Mouse (Mus musculus): ENCODE measurements around the gene Gm42742. TPM values are rescaled to one million over a fixed set of nuclear protein-coding genes. Genes with fewer than 3 reads are reported as not detected.

Gene Gm42742
- polyA plus RNA-seq, 1 experiment from 2014 or later: 81.5 TPM

DNA sequence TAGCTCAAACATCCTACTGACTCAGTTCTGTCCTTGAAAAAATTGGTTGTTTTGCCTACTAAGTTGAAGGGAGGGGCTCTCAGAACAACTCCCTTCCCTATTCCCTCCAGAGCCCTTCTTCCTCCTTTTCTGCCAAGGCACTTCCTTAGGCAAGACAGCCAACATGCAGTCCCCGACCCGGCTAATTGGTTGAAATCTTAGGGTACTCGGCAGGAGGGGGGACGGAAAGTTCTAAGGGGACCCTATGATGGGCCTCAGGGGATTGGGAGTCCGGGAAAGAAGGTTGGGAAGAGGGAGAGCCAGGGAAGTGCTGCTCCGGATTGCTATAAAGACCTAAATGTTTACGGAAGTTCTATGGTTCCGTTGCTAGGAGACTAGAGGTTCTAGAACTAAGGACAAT, 45.4 kb downstream of the Gm42742 start:
- H3K9ac ChIP-seq (ENCODE audit: low read depth, low read length): peak overlapping the region; percentile 99
- ATAC-seq: no peak; the same call in 1 of the 2 replicates
- peaks cover 27% of the 10 kb centered on the region; the same call in 1 of the 2 replicates for H3K36me3 ChIP-seq (ENCODE audit: control insufficient read depth, insufficient read depth, low read length)
- no peaks in the 10 kb centered on the region for H3K9me3 ChIP-seq (ENCODE audit: control insufficient read depth, low read length)
- peak overlapping the region; percentile 48 for H3K4me2 ChIP-seq (ENCODE audit: low read length)
- H3K4me1 ChIP-seq (ENCODE audit: control insufficient read depth, insufficient read depth, low read depth, low read length): peaks cover 9% of the 10 kb centered on the region
- no peaks in the 10 kb centered on the region for H3K27me3 ChIP-seq (replicated peaks; ENCODE audit: control insufficient read depth, insufficient read depth, low read length)
- H3K27ac ChIP-seq (ENCODE audit: low read depth, low read length): peak overlapping the region; percentile 97; the same call in 1 of the 2 replicates
- peak overlapping the region; percentile 99 for H3K4me3 ChIP-seq (ENCODE audit: low read length)
- 19% methylated on average over 8 of the region's 8 CpGs for WGBS

DNA sequence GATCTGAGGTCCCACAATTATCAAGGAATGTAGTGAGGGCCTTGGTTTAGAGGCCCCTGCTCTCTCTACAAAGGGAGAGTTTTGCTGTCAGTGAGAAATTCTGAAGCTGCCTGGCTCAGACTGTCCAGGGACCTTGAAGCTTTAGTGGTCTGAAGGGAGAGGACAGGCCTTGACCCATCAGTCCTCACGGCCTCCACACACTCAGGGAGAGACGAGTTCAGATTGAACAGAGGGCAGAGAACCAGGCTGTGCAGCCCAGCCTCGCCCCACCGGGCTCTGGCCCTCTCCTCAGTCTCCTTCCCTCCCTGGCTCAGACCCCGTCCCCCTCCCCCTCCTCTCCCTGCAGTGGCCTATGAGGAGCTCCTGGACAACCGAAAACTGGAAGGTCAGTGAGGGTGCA, 53.5 kb downstream of the Gm42742 start:
- 59% methylated on average over 6 of the region's 6 CpGs for WGBS
- no peaks in the 10 kb centered on the region for H3K4me1 ChIP-seq (ENCODE audit: control insufficient read depth, insufficient read depth, low read depth, low read length)
- ATAC-seq: no peak
- H3K9ac ChIP-seq (ENCODE audit: low read depth, low read length): no peak overlapping the region
- no peak overlapping the region for H3K27ac ChIP-seq (ENCODE audit: low read depth, low read length)
- no peaks in the 10 kb centered on the region for H3K27me3 ChIP-seq (replicated peaks; ENCODE audit: control insufficient read depth, insufficient read depth, low read length)
- no peak overlapping the region for H3K4me2 ChIP-seq (ENCODE audit: low read length)
- H3K9me3 ChIP-seq (ENCODE audit: control insufficient read depth, low read length): no peaks in the 10 kb centered on the region
- H3K36me3 ChIP-seq (ENCODE audit: control insufficient read depth, insufficient read depth, low read length): peaks cover 37% of the 10 kb centered on the region
- H3K4me3 ChIP-seq (ENCODE audit: low read length): no peak overlapping the region

DNA sequence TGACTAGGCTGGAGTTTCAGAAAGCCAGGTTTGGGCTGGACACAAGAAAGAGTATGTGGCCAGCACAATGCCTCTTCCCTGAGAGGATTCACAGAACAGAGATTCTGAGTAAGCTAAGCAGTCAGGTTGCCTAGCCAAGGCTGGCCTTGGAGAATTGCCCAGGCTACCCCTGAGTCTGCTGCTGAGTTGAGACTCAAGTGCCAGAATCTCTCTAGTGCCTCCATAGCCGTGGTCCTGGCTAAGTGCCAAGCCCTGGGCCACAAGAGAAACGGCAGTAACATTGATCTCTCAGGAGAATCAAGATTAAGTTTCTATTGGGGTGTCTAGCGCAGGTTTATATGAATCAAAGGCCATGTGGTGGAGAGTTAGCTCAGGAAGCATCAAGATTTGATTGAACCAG, 55.3 kb downstream of the Gm42742 start:
- Histone ChIP-seq H3K9me3 (ENCODE audit: control insufficient read depth, low read length) (no peaks in the 10 kb centered on the region), H3K27me3 (replicated peaks; ENCODE audit: control insufficient read depth, insufficient read depth, low read length) (0 out of 2 replicates have a peak, but pooled peaks cover 3% of the 10 kb centered on the region), H3K4me1 (ENCODE audit: control insufficient read depth, insufficient read depth, low read depth, low read length) (no peaks in the 10 kb centered on the region), H3K4me3 (ENCODE audit: low read length) (no peak overlapping the region), H3K9ac (ENCODE audit: low read depth, low read length) (no peak overlapping the region), H3K4me2 (ENCODE audit: low read length) (no peak overlapping the region), H3K27ac (ENCODE audit: low read depth, low read length) (no peak overlapping the region), H3K36me3 (ENCODE audit: control insufficient read depth, insufficient read depth, low read length) (peaks cover 43% of the 10 kb centered on the region)
- ATAC-seq: no peak
- 72% methylated on average over 3 of the region's 3 CpGs for WGBS

Small RNA genes within 50 kb of the gene (microRNA-seq; reads per million reads assigned to microRNA genes)
- not detected for gene Gm44343

Other genes starting within 250 kb of the Gm42742 start
- gene Ypel3, start 244.1 kb downstream of the Gm42742 start, polyA plus RNA-seq (2015; fragmentation: Nextera tagmentation; extraction: Ambion mirVana): 187 and 200 TPM in 2 replicates
- gene Tbx6, start 239.6 kb downstream of the Gm42742 start, polyA plus RNA-seq (2015; fragmentation: Nextera tagmentation; extraction: Ambion mirVana): 0.29 and 0.55 TPM in 2 replicates
- 157 and 165 TPM in 2 replicates for gene Ppp4c, start 228.6 kb downstream of the Gm42742 start, polyA plus RNA-seq (2015; fragmentation: Nextera tagmentation; extraction: Ambion mirVana)
- 52.8 and 59.4 TPM in 2 replicates for gene Fam57b, start 223.4 kb downstream of the Gm42742 start, polyA plus RNA-seq (2015; fragmentation: Nextera tagmentation; extraction: Ambion mirVana)
- gene 4930451I11Rik, start 189.5 kb downstream of the Gm42742 start, polyA plus RNA-seq (2015; fragmentation: Nextera tagmentation; extraction: Ambion mirVana): 0.49 TPM in 1 of 2 replicates, not detected in the other
- 31.1 and 34.0 TPM in 2 replicates for gene Doc2a, start 173.7 kb downstream of the Gm42742 start, polyA plus RNA-seq (2015; fragmentation: Nextera tagmentation; extraction: Ambion mirVana)
- gene Hirip3, start 159.1 kb downstream of the Gm42742 start, polyA plus RNA-seq (2015; fragmentation: Nextera tagmentation; extraction: Ambion mirVana): 21.1 and 23.6 TPM in 2 replicates
- gene Ino80e, start 158.7 kb downstream of the Gm42742 start, polyA plus RNA-seq (2015; fragmentation: Nextera tagmentation; extraction: Ambion mirVana): 88.3 and 100 TPM in 2 replicates
- gene Taok2, start 136.4 kb downstream of the Gm42742 start, polyA plus RNA-seq (2015; fragmentation: Nextera tagmentation; extraction: Ambion mirVana): 52.8 and 60.3 TPM in 2 replicates
- 34.0 and 35.9 TPM in 2 replicates for gene Tmem219, start 98.2 kb downstream of the Gm42742 start, polyA plus RNA-seq (2015; fragmentation: Nextera tagmentation; extraction: Ambion mirVana)
- gene Kctd13, start 92.2 kb downstream of the Gm42742 start, polyA plus RNA-seq (2015; fragmentation: Nextera tagmentation; extraction: Ambion mirVana): 126 and 134 TPM in 2 replicates
- gene Asphd1, start 71.5 kb downstream of the Gm42742 start, polyA plus RNA-seq (2015; fragmentation: Nextera tagmentation; extraction: Ambion mirVana): 9.4 and 11.5 TPM in 2 replicates
- gene Sez6l2, start 70.5 kb downstream of the Gm42742 start, polyA plus RNA-seq (2015; fragmentation: Nextera tagmentation; extraction: Ambion mirVana): 54.9 and 56.7 TPM in 2 replicates
- 160 and 162 TPM in 2 replicates for gene Cdipt, start 45.2 kb downstream of the Gm42742 start, polyA plus RNA-seq (2015; fragmentation: Nextera tagmentation; extraction: Ambion mirVana)
- 1.2 and 1.6 TPM in 2 replicates for gene Cdiptos, start 45.0 kb downstream of the Gm42742 start, polyA plus RNA-seq (2015; fragmentation: Nextera tagmentation; extraction: Ambion mirVana)
- 3.9 and 4.8 TPM in 2 replicates for gene Mvp, start 6.5 kb downstream of the Gm42742 start, polyA plus RNA-seq (2015; fragmentation: Nextera tagmentation; extraction: Ambion mirVana)
- 0.31 TPM in 1 of 2 replicates, not detected in the other for gene Pagr1b, start 4.6 kb downstream of the Gm42742 start, polyA plus RNA-seq (2015; fragmentation: Nextera tagmentation; extraction: Ambion mirVana)
- 26.9 and 55.8 TPM in 2 replicates for gene Pagr1a, start 3.7 kb downstream of the Gm42742 start, polyA plus RNA-seq (2015; fragmentation: Nextera tagmentation; extraction: Ambion mirVana)
- 71.4 and 84.6 TPM in 2 replicates for gene Prrt2, start 114 bp upstream of the Gm42742 start, polyA plus RNA-seq (2015; fragmentation: Nextera tagmentation; extraction: Ambion mirVana)
- gene Maz, start 5.9 kb upstream of the Gm42742 start, polyA plus RNA-seq (2015; fragmentation: Nextera tagmentation; extraction: Ambion mirVana): 53.9 and 55.0 TPM in 2 replicates
- 22.2 and 29.8 TPM in 2 replicates for gene Kif22, start 21.4 kb upstream of the Gm42742 start, polyA plus RNA-seq (2015; fragmentation: Nextera tagmentation; extraction: Ambion mirVana)
- gene Zg16, start 66.2 kb upstream of the Gm42742 start, polyA plus RNA-seq (2015; fragmentation: Nextera tagmentation; extraction: Ambion mirVana): not detected in 2 replicates
- 2.2 and 2.4 TPM in 2 replicates for gene AI467606, start 70.3 kb upstream of the Gm42742 start, polyA plus RNA-seq (2015; fragmentation: Nextera tagmentation; extraction: Ambion mirVana)
- 1.1 TPM in 2 replicates for gene Qprt, start 101.1 kb upstream of the Gm42742 start, polyA plus RNA-seq (2015; fragmentation: Nextera tagmentation; extraction: Ambion mirVana)
- gene Spn, start 116.7 kb upstream of the Gm42742 start, polyA plus RNA-seq (2015; fragmentation: Nextera tagmentation; extraction: Ambion mirVana): 0.07 TPM in 1 of 2 replicates, not detected in the other
- 70.4 and 72.7 TPM in 2 replicates for gene Cd2bp2, start 175.0 kb upstream of the Gm42742 start, polyA plus RNA-seq (2015; fragmentation: Nextera tagmentation; extraction: Ambion mirVana)
- gene Tbc1d10b, start 187.4 kb upstream of the Gm42742 start, polyA plus RNA-seq (2015; fragmentation: Nextera tagmentation; extraction: Ambion mirVana): 27.0 and 29.1 TPM in 2 replicates
- 3.5 and 47.0 TPM in 2 replicates for gene Mylpf, start 187.8 kb upstream of the Gm42742 start, polyA plus RNA-seq (2015; fragmentation: Nextera tagmentation; extraction: Ambion mirVana)
- gene Zfp553, start 212.0 kb upstream of the Gm42742 start, polyA plus RNA-seq (2015; fragmentation: Nextera tagmentation; extraction: Ambion mirVana): 42.7 and 49.1 TPM in 2 replicates
- 12.1 and 12.3 TPM in 2 replicates for gene Sept1, start 212.0 kb upstream of the Gm42742 start, polyA plus RNA-seq (2015; fragmentation: Nextera tagmentation; extraction: Ambion mirVana)
- 76.8 and 82.6 TPM in 2 replicates for gene Zfp771, start 223.2 kb upstream of the Gm42742 start, polyA plus RNA-seq (2015; fragmentation: Nextera tagmentation; extraction: Ambion mirVana)
- 118 and 122 TPM in 2 replicates for gene Dctpp1, start 239.6 kb upstream of the Gm42742 start, polyA plus RNA-seq (2015; fragmentation: Nextera tagmentation; extraction: Ambion mirVana)